Mouse (Mus musculus) adrenal gland, adult (tissue): ENCODE data around the gene Tmem8.

Source experiments
- DNase-seq, 2 experiments: peaks; one replicate each; pipeline ENCODE4 v3.0.0; 2022 to 2023; ENCODE audit warnings: low spot score in 1 of 2; ENCODE audit not compliant: inconsistent age in 2 of 2

Tmem8 gene

DNA sequence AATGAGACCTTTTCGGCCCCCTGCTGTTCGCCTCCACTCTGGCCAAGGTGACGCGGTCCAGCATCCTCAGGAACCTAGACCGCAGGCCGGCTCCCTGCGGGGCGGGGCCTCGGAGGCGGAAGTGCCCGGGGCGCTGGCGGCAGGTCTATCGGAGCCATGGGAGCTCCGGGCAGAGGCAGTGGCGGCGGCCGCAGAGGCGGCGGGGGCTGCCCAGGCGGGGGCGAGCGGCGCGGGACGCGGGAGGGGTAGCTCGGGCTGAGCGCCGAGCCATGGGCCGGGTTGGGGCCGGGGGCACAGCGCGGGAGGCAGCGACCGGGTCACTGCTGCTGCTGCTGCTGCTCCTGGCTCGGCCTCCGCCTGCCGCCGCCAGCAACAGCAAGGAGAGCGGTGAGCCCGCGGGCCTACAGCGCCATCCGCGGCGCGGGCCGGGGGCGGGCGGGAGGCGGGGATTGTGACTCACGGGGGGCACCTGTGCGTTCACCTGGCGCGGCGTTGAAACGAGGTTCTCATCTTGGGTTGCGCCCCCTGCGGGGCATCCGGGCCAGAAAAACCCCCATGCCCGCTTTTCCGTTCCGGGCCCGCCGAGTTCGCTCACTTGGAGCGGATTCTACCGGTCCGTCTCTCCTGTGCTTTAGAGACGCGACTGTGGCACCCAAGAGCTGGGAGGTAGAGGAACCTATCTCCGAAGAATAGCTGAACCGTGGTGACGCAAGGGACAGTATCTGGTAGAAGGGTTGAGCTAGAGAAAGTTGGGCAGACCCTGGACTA, at the start of gene Tmem8:
TSS of gene Tmem8 (plus strand) at position 119 of the 768 bp plus-strand sequence.
- DNase-seq, result peak; percentile 83 to 92

- no peak for DNase-seq
Observed at GRCm38 (mm10) chr17:26064916-26065315, 48.2 kb upstream of the Tmem8 start.

GRCm38 (mm10) chr17:26066488-26067020, 46.5 kb upstream of the Tmem8 start:
- no peak for DNase-seq

DNA sequence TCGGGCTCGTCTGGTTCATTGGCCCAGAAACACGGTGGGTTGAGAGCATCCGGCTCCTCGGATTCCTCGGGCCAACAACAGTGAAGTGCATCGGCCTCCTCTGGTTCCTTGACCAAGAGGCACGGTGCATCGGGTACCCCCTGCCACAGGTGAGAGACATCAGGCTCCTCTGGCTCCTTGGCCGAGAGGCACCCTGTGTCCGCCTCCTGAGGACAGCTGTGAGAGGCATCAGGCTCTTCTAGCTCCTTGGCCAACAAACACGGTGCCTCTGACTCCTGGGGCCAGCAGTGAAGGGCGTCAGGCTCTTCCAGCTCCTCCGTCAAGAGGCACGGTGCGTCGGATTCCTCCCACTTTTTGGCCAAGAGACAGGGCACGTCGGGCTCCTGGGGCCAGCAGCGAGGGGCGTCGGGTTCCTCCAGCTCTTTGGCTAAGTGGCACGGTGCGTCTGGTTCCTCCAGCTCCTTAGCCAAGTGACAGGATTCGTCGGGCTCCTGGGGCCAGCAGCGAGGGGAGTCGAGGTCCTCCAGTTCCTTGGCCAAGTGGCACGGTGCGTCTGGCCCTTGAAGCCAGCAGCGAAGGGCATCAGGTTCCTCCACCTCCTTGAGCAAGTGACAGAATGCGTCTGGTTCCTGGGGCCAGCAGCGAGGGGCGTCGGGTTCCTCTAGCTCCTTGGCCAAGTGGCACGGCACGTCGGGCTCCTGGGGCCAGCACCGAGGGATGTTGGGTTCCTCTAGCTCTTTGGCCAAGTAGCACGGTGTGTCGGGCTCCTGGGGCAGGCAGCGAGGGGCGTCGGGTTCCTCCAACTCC, 44.9 kb upstream of the Tmem8 start:
- peak in 1 of 2 experiments; percentile 21 for DNase-seq

- peak; percentile 84 to 96 for DNase-seq
Observed at GRCm38 (mm10) chr17:26068831-26069739, 44.0 kb upstream of the Tmem8 start, which contains the start of gene Rab11fip3. Gene Rab11fip3 (minus strand): TSS chr17:26069555.

DNA sequence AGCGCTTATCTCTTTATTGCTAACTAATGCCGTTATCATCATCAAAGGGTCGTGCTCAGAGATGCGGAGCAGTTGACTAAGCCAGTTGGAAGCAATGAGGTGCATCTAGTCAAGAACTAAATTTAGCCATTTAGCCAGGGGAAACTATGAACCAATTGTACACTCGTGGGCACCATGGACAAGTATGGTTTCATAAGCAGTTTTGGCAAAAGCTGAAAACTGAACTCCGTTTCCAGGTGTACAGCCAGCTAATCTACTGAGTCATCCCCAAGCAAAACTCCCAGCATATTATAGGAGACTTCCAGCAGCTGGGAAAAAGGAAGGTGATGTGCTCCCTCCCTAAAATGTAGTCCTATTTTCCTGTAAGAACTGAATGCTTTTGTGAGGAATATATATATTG, 43.0 kb upstream of the Tmem8 start:
- no peak for DNase-seq

- DNase-seq, result no peak
Observed at GRCm38 (mm10) chr17:26075246-26075645, 37.9 kb upstream of the Tmem8 start.

DNA sequence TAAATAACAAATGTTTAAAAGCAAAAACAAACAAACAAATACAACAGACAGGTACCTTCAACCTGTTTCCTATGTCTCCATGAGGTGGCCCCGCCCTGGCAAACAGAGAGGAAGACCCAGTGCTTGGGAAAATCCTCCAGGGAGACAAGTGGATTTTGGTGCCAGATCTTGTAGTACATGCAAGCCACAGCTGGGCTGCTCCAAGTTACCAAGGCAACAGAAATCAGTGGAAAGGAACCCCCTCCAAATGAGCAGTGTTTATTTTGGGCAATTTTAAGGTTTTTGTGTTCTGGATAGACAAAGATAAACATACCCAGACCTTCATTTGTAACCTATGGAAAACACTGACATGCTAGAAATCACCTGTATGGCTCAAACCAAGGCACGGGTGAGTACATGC, 34.2 kb upstream of the Tmem8 start:
- DNase-seq, result no peak

GRCm38 (mm10) chr17:26080867-26081266, 32.2 kb upstream of the Tmem8 start:
- no peak for DNase-seq

DNA sequence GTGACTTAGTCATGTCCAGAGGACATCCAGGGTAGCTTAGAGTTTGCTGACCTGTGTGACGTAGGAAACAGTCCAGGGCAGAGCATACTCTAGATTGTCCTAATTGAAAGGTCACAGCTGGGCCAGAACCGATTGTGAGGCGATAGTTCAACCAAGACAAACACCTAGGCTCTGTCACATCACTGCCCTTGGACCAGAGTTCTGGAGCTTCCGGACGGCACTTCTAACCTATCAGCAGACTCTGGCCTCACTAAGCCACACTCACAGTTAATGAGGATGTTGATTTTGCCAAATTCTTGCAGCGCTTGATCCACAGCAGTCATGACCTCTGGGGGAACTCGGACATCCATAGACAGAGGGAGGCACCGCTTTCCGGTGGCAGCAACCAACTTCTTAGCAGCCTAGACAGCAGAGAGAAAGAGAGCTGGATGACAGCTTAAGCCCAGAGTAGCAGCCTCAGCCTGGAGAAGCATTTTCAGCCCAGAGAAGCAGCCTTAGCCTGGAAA, 26.0 kb upstream of the Tmem8 start:
- DNase-seq, result no peak

- peak; percentile 94 to 97 for DNase-seq
Observed at GRCm38 (mm10) chr17:26089905-26090632, 23.0 kb upstream of the Tmem8 start, which contains the start of gene Decr2. Gene Decr2 (minus strand): TSS chr17:26090337.

- DNase-seq, result no peak
Observed at GRCm38 (mm10) chr17:26094531-26095110, 18.5 kb upstream of the Tmem8 start.

DNA sequence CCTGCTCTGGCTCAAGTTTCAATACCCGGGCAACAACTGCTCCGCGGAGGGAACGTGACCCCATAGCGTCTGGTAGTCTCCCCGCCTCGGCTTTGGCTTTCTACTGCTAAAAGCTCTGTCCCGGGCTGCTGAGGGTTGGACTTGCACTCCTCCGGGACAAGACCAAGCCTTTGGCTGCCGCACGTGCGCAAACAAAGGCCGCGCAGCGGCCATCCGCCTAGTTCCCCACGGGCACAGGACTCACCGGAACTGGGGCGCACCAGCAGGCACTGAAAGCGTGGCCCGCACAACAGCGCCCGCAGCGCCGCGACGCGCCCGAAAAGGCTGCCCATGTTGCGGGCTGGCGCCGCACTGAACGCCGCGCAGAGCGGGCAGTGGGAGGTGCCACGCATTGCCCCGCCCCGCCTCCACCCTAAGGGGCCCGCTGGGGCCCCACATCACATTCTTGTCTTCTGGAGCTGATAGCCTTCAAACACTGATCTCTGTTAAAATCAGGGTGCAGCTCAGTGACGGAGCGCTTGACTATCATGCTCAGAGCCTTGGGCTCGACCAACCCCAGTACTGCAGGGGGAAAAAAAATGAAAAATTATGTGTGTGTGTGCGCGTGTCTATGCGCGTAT, 17.9 kb upstream of the Tmem8 start, which contains the start of gene Nme4:
TSS of gene Nme4 (minus strand) at position 482 of the 620 bp plus-strand sequence.
- DNase-seq, result peak; percentile 64 to 84

DNA sequence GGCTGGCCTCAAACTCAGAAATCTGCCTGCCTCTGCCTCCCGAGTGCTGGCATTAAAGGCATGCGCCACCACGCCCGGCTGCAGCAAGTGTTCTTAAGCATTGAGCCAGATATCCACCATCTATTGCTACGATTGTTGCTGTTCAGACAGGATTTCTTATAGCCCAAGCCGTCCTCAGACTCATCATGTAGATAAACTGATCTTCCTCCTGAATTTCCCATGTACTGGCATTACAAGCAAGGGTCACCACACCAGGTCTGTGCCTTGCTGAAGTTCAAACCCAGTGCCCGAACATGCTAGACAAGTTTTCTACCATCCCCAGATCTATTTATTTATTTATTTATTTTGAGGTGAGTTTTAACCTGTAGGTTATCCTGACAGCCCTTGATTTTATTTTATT, 14.6 kb upstream of the Tmem8 start:
- DNase-seq, result peak in 1 of 2 experiments; percentile 34

DNA sequence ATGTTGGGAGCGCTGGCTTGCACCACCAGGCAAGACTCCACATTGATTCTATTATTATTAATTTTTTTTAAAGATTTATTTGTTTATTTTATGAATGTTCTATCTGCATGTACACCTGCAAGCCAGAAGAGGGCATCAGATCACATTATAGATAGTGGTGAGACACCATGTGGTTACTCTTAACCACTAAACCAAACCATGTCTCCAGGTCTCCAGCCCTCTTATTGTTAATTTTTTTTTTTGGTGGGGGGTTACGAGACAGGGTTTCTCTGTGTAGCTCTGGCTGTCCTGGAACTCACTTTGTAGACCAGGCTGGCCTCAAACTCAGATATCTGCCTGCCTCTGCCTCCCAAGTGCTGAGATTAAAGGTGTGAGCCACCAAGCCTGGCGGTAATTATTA, 13.8 kb upstream of the Tmem8 start:
- peak in 1 of 2 experiments; percentile 74 for DNase-seq

DNA sequence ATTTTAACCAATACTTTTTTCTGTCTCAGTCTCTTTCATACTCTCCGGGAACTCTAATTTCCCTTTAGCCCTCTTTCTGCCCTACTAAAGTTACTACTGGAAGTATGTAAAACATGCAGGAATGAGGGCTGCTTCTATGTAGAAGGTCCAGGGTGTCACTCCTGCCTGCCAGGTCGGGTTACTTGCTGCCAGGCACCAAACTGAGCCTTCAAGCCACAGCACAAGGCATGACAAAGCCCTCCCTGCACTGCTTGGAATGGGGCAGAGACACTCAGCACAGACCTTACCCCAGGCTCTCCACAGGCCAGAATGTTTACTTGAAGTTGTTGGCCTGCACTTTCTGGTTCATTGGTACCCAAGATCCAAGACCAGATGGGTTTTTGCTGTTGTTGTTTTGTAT, 12.9 kb upstream of the Tmem8 start:
- peak in 1 of 2 experiments; percentile 27 for DNase-seq

GRCm38 (mm10) chr17:26101478-26101877, 11.6 kb upstream of the Tmem8 start:
- peak in 1 of 2 experiments; percentile 41 for DNase-seq

GRCm38 (mm10) chr17:26105619-26106018, 7.5 kb upstream of the Tmem8 start:
- no peak for DNase-seq

DNA sequence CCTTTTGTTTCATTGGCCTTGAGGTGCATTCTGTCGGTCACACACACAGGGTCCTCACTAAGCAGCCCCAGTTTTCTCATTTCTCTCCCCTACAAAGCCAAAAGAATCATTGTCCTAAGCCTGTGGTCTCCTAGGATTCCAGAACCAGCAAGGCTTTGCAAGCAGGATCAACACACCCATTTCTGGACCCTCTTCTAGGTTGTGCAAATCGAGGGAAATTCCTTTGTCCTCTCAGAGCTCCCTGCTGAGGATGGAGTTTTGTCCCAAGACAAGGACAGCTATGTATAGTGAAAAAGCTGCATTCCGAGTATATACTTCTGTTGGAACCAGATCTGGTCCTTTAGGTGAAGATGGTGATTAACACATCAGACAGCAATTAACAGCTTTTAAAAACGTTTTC, 2.9 kb upstream of the Tmem8 start:
- DNase-seq, result no peak
